Mouse (Mus musculus) liver, embryonic 14 days (tissue): Measurements from ENCODE around the gene Sdr39u1. TPM values are rescaled to one million over a fixed set of nuclear protein-coding genes. Genes with fewer than 3 reads are reported as not detected.

Experiments used
- polyA plus RNA-seq: library from polyadenylated mRNA; depleted of rRNA; stranded (reverse); fragments of >200 nt; gene quantifications from 2 replicates; pipeline ENCODE4 v1.2.3, GENCODE M21; 2012; rRNA removed

The Sdr39u1 gene
- 5.3 and 6.1 TPM in 2 replicates for polyA plus RNA-seq

DNA sequence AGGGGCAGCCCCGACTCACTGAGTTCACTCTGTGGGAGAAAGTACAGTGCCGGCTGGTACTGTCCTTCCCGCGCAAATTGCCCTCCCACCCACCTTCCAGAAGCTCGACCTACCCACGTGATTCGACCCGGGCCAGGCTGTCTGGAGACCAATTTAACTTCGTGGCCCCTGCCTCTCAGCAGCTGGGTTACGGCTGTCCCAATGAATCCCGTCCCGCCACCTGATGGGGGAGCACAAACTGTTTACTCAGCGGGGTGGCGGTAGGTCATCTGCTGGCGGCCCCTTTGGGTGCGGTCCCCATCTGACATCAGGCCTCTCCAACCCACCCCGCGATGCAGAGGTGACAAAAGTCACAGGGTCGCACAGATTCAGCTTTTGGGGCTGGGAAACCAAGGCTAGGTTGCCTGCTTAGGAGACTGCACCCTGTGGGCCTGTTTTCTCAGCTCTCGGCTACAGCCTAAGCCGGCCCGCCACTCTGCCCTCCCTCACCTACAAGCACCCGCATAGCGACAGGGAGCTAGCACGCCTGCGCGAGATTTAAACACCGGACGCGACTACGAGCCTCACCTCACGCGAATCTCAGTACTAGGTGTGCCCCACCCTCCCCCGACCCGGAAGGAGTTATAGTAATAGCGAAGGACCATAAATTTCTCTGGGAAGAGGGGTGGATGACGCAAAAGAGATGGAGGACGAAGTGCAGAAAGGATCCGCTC is at the start of gene Sdr39u1:
Gene Sdr39u1, minus strand, starts transcription at position 593 of the 713 bp plus-strand sequence.

DNA sequence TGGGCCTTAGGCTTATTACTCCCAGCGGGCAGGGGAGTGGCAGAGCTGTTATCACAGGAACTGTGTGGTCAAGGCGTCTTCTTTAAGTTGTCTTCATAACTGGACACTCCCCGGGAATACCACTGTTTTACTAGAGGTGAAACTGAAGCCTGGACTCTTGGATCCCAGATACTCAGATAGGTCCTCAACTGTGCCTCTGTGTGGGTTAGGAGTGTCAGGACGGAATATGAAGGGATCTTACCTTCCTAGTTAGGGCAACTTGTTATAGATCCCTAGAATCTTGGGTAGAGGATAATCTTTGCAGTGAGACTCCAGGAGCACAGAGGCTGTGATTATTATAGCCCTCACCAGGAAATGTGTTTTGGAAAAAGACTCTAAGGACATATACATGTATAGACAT is 44.5 kb upstream of the Sdr39u1 start, which contains the start of gene Cma1:
Gene Cma1, minus strand, starts transcription at position 101 of the 400 bp plus-strand sequence.

DNA sequence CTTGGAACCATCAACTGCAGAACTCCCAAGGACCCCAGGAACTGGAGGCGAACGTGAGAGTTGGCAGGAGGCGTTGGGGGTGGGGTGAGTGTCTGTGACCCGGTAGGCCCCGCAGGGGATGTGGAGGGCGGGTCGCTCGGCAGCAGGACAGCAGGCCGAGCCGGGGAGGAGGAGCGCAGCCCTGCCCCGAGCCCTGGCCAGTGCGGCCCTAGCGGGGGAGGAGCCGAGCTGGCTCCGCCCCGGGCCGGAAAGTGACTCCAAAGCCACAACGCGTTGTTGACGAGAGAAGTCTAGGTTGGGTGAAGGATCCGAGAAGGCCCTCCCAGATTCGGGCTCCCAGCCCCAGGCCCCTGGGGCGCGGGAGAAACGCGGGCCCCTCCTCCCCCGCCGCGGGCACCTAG is 15.4 kb downstream of the Sdr39u1 start, which contains the start of gene Khnyn:
Gene Khnyn, plus strand, starts transcription at position 235 of the 401 bp plus-strand sequence.

DNA sequence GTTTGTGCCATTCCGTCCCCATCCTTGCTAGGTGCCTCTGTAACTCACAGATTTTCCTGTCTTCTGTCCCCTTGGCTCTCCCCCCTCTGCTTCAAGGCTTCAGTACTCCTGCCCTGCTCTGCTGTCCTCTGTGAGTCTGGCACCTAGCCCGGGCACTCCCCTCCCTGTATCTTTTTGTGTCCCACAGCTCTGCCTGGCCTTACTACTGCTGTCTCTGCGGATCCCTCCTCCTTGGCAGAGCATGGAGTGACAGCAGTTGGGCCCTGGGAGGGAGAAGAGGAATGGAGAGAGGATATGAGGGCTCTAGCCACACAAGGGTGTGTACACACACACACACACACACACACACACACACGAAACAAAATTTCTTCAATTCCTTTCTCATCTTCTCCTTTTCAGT is 15.9 kb downstream of the Sdr39u1 start, which contains the start of gene Cbln3:
Gene Cbln3, minus strand, starts transcription at position 227 of the 400 bp plus-strand sequence.

DNA sequence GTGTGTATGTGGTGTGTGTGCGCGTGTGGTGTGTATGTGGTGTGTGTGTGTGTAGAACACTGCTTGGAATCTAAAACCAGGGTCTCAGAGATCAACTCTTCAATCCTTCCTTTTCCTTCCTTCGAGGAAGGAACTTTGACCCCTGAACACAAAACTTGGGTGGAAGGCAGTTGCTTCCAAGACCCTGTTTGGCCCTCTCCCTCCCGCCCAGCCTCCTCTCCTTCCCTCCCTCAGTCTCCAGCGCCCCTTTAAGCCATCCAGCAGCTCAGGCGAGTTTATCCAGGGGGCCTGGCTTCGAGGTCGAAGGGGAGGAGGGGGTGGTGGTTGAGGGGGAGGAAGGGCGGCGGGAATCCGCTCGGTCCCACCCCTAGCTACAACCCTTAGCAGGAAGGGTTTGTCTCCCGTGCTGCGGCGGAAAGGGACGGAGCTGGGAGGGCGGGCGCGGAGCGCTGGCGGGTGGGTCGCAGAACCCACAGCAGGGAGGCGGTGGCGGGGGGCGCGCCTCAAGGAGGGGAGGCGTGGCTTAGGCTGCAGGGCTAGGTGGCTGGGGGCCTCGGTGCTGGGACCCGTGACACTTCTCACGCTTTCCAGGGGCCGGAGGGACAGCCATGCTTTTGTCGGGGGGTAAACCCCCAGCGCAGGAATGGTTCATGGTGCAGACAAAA is 46.3 kb downstream of the Sdr39u1 start, which contains the start of gene Nynrin:
Gene Nynrin, plus strand, starts transcription at position 390 of the 665 bp plus-strand sequence.

Other genes starting within 250 kb of the Sdr39u1 start
- 14.2 and 15.2 TPM in 2 replicates for gene Mdp1, start 239.8 kb downstream of the Sdr39u1 start, polyA plus RNA-seq
- gene Gmpr2, start 228.4 kb downstream of the Sdr39u1 start, polyA plus RNA-seq = 13.3 and 16.5 TPM in 2 replicates
- 177 and 195 TPM in 2 replicates for gene Nedd8, start 228.2 kb downstream of the Sdr39u1 start, polyA plus RNA-seq
- 15.3 and 17.8 TPM in 2 replicates for gene Tinf2, start 218.5 kb downstream of the Sdr39u1 start, polyA plus RNA-seq
- 2.4 and 2.5 TPM in 2 replicates for gene Tgm1, start 186.4 kb downstream of the Sdr39u1 start, polyA plus RNA-seq
- gene Rabggta, start 178.0 kb downstream of the Sdr39u1 start, polyA plus RNA-seq = 10.6 and 12.3 TPM in 2 replicates
- gene Dhrs1, start 154.6 kb downstream of the Sdr39u1 start, polyA plus RNA-seq = 27.6 and 31.2 TPM in 2 replicates
- gene Nop9, start 154.6 kb downstream of the Sdr39u1 start, polyA plus RNA-seq = 12.2 and 15.0 TPM in 2 replicates
- gene Cideb, start 141.8 kb downstream of the Sdr39u1 start, polyA plus RNA-seq = 36.1 and 38.6 TPM in 2 replicates
- 0.57 and 0.65 TPM in 2 replicates for gene Ltb4r2, start 138.9 kb downstream of the Sdr39u1 start, polyA plus RNA-seq
- gene Ltb4r1, start 134.3 kb downstream of the Sdr39u1 start, polyA plus RNA-seq = 2.2 and 3.1 TPM in 2 replicates
- 0.86 and 0.99 TPM in 2 replicates for gene Adcy4, start 116.2 kb downstream of the Sdr39u1 start, polyA plus RNA-seq
- 12.6 and 15.4 TPM in 2 replicates for gene Ripk3, start 111.4 kb downstream of the Sdr39u1 start, polyA plus RNA-seq
- 0.71 and 1.5 TPM in 2 replicates for gene Nfatc4, start 77.1 kb downstream of the Sdr39u1 start, polyA plus RNA-seq
- gene Nynrin, start 46.3 kb downstream of the Sdr39u1 start, polyA plus RNA-seq = 1.6 and 1.7 TPM in 2 replicates
- gene Cbln3, start 15.9 kb downstream of the Sdr39u1 start, polyA plus RNA-seq = 0.10 and 0.16 TPM in 2 replicates
- 7.3 and 8.4 TPM in 2 replicates for gene Khnyn, start 15.3 kb downstream of the Sdr39u1 start, polyA plus RNA-seq
- 0.07 and 0.12 TPM in 2 replicates for gene Cma1, start 44.4 kb upstream of the Sdr39u1 start, polyA plus RNA-seq
- not detected in 2 replicates for gene Cma2, start 50.7 kb upstream of the Sdr39u1 start, polyA plus RNA-seq
- gene Mcpt1, start 117.7 kb upstream of the Sdr39u1 start, polyA plus RNA-seq = 0.02 TPM in 1 of 2 replicates, not detected in the other
- not detected in 2 replicates for gene Mcpt9, start 130.2 kb upstream of the Sdr39u1 start, polyA plus RNA-seq
- 0.03 and 0.05 TPM in 2 replicates for gene Mcpt2, start 141.7 kb upstream of the Sdr39u1 start, polyA plus RNA-seq
- not detected in 2 replicates for gene Mcpt4, start 162.0 kb upstream of the Sdr39u1 start, polyA plus RNA-seq
- 1.3 and 1.4 TPM in 2 replicates for gene Mcpt8, start 185.0 kb upstream of the Sdr39u1 start, polyA plus RNA-seq
- gene Ctsg, start 202.3 kb upstream of the Sdr39u1 start, polyA plus RNA-seq = 28.2 and 49.2 TPM in 2 replicates
- gene Gzme, start 220.3 kb upstream of the Sdr39u1 start, polyA plus RNA-seq = 0.06 TPM in 1 of 2 replicates, not detected in the other
- gene Gzmd, start 232.3 kb upstream of the Sdr39u1 start, polyA plus RNA-seq = 0.12 TPM in 1 of 2 replicates, not detected in the other